Mouse (Mus musculus): ENCODE results near the gene Cnnm3.

DNA sequence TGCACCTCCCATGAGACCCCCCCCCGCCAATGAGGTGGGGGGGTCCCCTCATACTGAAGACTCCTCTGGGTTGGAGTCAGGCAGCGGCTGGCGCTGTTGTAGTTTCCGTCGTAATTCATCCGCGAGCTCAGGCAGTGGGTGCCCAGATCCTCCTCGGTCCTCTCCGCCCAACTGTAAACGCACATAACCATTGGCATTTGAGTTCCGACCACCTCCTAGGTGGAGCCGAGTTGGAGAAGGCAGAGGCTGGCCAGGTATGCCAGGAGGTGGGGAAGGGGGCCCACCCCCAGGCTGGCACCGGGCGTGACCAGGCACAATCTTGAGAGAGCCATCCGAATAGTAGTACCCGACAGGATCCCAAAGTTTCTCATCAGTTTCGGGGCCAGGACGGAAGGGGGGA lies 37.8 kb downstream of the Cnnm3 start:
- TF ChIP-seq POLR2A (IDR thresholded peaks at IDR 0.05; ENCODE audit: insufficient read length, low read depth) (no peak), USF1 (IDR thresholded peaks at IDR 0.05; ENCODE audit: low read depth) (no peak), SRF (IDR thresholded peaks at IDR 0.05; ENCODE audit: control insufficient read depth, insufficient read length, low read depth) (no peak), TCF12 (IDR thresholded peaks at IDR 0.05; ENCODE audit: insufficient read depth, poor library complexity, severe bottlenecking) (no peak), POLR2AphosphoS2 (IDR thresholded peaks at IDR 0.05; ENCODE audit: insufficient read length, low read depth) (peak; percentile 11), MYOD1 (IDR thresholded peaks at IDR 0.05; ENCODE audit: control insufficient read depth in 1 of 3, insufficient read length in 2 of 3, low read depth in 2 of 3) (no peak), E2F4 (IDR thresholded peaks at IDR 0.05; ENCODE audit: insufficient read depth) (no peak), CEBPB (IDR thresholded peaks at IDR 0.05; ENCODE audit: insufficient read depth, poor library complexity, severe bottlenecking) (no peak)

All from myocyte (in vitro differentiated cells).